Mouse (Mus musculus): Measurements from ENCODE around the gene Dner. TPM values are rescaled to one million over a fixed set of nuclear protein-coding genes. Genes with fewer than 3 reads are reported as not detected.

Dner gene
- polyA plus RNA-seq, 1 experiment = not detected

DNA sequence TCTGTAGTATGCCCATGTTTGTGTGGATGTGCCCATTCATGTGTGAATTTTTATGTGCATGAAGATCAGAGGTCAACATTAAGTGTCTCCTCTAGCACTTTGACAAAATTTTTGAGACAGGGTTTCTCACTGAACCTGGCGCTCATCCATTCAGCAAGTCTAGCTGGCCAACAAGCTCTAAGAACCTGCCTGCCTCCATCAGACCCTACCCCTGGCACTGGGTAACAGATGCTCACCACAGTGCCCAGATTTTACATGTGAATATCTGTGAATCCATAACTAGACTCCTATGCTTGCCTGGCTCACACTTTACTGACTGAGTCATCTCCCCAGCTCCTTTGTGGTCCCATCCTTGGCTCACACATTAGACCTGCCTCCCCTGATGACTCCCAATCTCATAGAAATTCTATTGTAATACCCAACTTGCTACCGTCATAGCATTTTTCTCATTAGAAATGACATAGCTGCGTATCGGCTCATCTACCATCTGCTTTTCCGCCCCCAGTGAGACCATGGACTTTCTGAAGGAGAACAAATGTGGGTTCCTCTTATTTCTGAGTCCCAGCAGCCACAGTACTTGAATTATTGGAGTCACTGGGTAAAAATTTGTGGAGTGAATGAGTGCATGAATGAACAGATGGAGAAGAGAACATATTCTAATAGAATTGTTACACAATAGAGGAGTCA, 231.9 kb downstream of the Dner start:
- TF ChIP-seq TAL1 (IDR thresholded peaks at IDR 0.05; ENCODE audit: low read length) (no peak), GATA1 (IDR thresholded peaks at IDR 0.05; ENCODE audit: low read length) (no peak)
- H3K9me3 ChIP-seq (ENCODE audit: control insufficient read depth, low read length) = peaks cover 5% of the 10 kb centered on the region
- H3K27me3 ChIP-seq (ENCODE audit: control insufficient read depth) = no peaks in the 10 kb centered on the region
- H3K4me1 ChIP-seq (ENCODE audit: control insufficient read depth) = no peaks in the 10 kb centered on the region
- no peak overlapping the region for H3K4me3 ChIP-seq (replicated peaks)
- no peaks in the 10 kb centered on the region for H3K36me3 ChIP-seq (ENCODE audit: control insufficient read depth)

DNA sequence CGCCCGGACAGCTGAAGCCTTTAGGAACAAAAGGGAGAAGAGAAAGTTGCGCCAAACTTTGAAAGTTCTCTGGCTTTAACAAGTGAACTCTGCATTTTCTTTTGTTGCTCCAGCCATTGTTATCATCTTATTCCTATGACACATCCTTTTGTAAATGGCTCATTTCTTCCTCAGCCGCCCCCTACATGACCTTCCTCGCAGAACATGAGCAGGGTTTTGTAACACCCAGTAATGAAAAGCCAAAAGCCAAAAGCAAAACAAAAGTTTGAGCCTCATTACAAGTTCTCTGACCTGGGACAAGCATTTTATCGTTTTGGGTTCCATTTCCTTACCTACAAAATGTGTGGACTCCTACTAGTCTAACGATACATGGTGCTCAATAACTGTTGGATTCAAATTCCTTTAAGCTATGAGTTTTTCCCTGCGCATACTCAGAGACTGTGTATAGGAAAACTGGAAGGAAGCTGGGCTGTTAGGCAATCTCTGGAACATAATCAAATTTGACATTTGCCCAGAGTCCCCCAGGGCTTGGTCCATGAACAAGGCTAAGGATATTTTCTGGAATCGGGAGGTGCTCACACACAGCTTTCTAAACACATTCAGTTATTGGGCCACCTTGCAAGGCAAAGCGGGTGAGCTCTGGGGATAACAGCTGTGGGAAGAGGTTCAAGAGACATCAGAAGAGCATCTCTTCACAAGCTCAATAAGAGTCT, 246.3 kb downstream of the Dner start:
- no peaks in the 10 kb centered on the region for H3K27me3 ChIP-seq (ENCODE audit: control insufficient read depth)
- peaks cover 3% of the 10 kb centered on the region for H3K9me3 ChIP-seq (ENCODE audit: control insufficient read depth, low read length)
- H3K4me3 ChIP-seq (replicated peaks) = no peak overlapping the region
- H3K36me3 ChIP-seq (ENCODE audit: control insufficient read depth) = no peaks in the 10 kb centered on the region
- no peak for TF ChIP-seq TAL1 (IDR thresholded peaks at IDR 0.05; ENCODE audit: low read length)
- no peak for TF ChIP-seq GATA1 (IDR thresholded peaks at IDR 0.05; ENCODE audit: low read length)
- no peaks in the 10 kb centered on the region for H3K4me1 ChIP-seq (ENCODE audit: control insufficient read depth)

DNA sequence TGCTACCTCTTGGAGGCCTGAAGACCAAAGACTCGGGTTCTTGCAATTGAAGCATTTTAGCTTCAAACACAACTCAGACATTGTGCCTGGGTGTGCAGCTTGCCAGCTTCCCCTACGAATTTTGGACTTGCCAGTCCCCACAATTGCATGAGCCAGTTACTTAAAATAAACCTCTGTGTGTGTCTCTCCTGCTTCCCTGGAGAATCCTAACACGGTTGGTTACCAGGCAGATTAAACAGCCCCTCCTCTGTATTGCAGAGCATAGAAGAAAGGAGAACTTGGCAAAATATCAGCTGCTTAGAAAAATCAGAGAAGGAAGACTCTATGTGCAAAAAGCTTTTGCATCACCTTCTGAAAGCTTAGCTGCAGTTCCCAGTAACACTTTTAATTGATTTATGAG, 252.4 kb downstream of the Dner start:
- TF ChIP-seq TAL1 (IDR thresholded peaks at IDR 0.05; ENCODE audit: low read length) (no peak), GATA1 (IDR thresholded peaks at IDR 0.05; ENCODE audit: low read length) (no peak)
- no peaks in the 10 kb centered on the region for H3K27me3 ChIP-seq (ENCODE audit: control insufficient read depth)
- no peaks in the 10 kb centered on the region for H3K4me1 ChIP-seq (ENCODE audit: control insufficient read depth)
- no peak overlapping the region for H3K4me3 ChIP-seq (replicated peaks)
- H3K9me3 ChIP-seq (ENCODE audit: control insufficient read depth, low read length) = peaks cover 6% of the 10 kb centered on the region
- H3K36me3 ChIP-seq (ENCODE audit: control insufficient read depth) = no peaks in the 10 kb centered on the region

DNA sequence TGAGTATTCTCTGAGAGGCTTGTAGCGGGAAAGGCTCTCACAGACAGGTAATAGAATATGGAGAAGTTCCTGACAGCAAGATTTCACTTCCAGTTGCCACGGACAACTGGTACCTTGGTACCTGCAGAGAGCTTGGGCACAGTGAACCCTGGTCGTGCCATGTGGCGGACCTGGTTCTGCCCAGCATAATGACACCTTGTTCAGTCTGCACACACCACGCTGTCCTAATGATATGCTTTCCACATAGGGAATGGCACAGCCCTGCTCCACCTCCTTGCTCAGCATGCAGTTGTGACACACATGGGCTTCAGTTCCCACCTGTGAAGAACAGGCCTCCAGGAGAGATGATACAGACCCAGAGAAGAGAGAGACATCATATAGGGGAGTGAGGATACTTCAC, 253.0 kb downstream of the Dner start:
- H3K4me3 ChIP-seq (replicated peaks) = no peak overlapping the region
- no peaks in the 10 kb centered on the region for H3K4me1 ChIP-seq (ENCODE audit: control insufficient read depth)
- peaks cover 6% of the 10 kb centered on the region for H3K9me3 ChIP-seq (ENCODE audit: control insufficient read depth, low read length)
- no peaks in the 10 kb centered on the region for H3K27me3 ChIP-seq (ENCODE audit: control insufficient read depth)
- H3K36me3 ChIP-seq (ENCODE audit: control insufficient read depth) = no peaks in the 10 kb centered on the region
- TF ChIP-seq TAL1 (IDR thresholded peaks at IDR 0.05; ENCODE audit: low read length) (no peak), GATA1 (IDR thresholded peaks at IDR 0.05; ENCODE audit: low read length) (no peak)

DNA sequence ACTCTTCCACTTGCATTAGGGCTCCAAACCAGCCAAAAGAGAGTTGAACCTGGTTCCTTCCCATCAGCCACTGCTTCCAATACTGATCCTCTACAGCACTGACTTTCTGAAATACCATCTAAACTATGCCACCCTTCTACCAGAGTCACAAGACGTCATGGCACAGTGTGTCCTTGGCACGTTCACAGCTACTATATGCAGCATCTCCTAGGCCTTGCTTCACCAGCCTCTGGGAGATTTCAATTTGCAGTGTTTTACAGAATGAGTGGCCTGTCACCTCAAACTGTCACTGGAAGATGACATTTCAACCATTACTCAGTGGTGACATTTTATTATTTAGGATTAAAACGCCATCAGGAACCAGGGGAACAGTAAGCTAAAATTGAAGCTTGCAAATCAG, 254.6 kb downstream of the Dner start:
- no peak overlapping the region for H3K4me3 ChIP-seq (replicated peaks)
- no peak for TF ChIP-seq GATA1 (IDR thresholded peaks at IDR 0.05; ENCODE audit: low read length)
- H3K36me3 ChIP-seq (ENCODE audit: control insufficient read depth) = no peaks in the 10 kb centered on the region
- peaks cover 6% of the 10 kb centered on the region for H3K9me3 ChIP-seq (ENCODE audit: control insufficient read depth, low read length)
- no peaks in the 10 kb centered on the region for H3K27me3 ChIP-seq (ENCODE audit: control insufficient read depth)
- no peaks in the 10 kb centered on the region for H3K4me1 ChIP-seq (ENCODE audit: control insufficient read depth)

DNA sequence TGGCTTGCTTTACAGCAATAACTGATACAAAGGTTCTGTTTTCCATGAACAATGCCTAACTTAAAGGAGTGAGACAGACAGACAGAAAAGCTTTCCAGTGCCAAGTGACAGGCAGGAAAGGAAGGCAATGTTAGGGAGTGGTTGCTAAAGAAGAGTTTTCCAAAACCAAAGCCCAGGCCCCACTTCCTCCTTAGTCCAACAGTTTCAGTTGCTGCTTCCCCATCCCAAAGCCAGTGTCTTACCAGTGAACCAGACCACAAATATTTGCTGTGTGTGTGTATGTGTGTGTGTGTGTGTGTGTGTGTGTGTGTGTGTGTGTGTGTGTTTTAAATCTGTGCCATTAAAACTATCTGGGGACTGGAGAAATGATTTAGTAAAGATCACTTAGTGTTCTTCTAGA, 258.5 kb downstream of the Dner start:
- H3K27me3 ChIP-seq (ENCODE audit: control insufficient read depth) = no peaks in the 10 kb centered on the region
- H3K9me3 ChIP-seq (ENCODE audit: control insufficient read depth, low read length) = no peaks in the 10 kb centered on the region
- H3K4me1 ChIP-seq (ENCODE audit: control insufficient read depth) = no peaks in the 10 kb centered on the region
- TF ChIP-seq GATA1 (IDR thresholded peaks at IDR 0.05; ENCODE audit: low read length) (no peak), TAL1 (IDR thresholded peaks at IDR 0.05; ENCODE audit: low read length) (no peak)
- H3K4me3 ChIP-seq (replicated peaks) = no peak overlapping the region
- no peaks in the 10 kb centered on the region for H3K36me3 ChIP-seq (ENCODE audit: control insufficient read depth)

DNA sequence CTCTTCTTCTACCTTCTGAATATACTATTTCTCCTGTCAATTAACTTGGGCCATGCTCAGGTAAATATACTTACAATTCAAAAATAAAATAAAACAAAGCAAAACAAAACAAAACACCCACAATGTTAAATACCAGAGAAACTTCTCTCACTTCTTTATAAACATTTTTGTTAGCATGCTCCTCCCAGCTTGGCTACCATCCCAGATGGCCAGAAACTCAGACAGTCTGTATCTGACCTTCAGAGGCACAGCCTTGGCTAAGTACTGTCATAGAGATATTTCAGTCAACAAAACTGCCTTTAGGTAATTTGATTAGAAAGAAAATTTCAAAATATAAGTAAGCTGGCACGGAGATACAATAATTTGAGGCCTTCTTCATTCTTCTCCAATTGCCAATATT, 259.7 kb downstream of the Dner start:
- no peaks in the 10 kb centered on the region for H3K4me1 ChIP-seq (ENCODE audit: control insufficient read depth)
- H3K36me3 ChIP-seq (ENCODE audit: control insufficient read depth) = no peaks in the 10 kb centered on the region
- H3K27me3 ChIP-seq (ENCODE audit: control insufficient read depth) = no peaks in the 10 kb centered on the region
- TF ChIP-seq GATA1 (IDR thresholded peaks at IDR 0.05; ENCODE audit: low read length) = no peak
- TF ChIP-seq TAL1 (IDR thresholded peaks at IDR 0.05; ENCODE audit: low read length) = no peak
- H3K4me3 ChIP-seq (replicated peaks) = no peak overlapping the region
- H3K9me3 ChIP-seq (ENCODE audit: control insufficient read depth, low read length) = no peaks in the 10 kb centered on the region

DNA sequence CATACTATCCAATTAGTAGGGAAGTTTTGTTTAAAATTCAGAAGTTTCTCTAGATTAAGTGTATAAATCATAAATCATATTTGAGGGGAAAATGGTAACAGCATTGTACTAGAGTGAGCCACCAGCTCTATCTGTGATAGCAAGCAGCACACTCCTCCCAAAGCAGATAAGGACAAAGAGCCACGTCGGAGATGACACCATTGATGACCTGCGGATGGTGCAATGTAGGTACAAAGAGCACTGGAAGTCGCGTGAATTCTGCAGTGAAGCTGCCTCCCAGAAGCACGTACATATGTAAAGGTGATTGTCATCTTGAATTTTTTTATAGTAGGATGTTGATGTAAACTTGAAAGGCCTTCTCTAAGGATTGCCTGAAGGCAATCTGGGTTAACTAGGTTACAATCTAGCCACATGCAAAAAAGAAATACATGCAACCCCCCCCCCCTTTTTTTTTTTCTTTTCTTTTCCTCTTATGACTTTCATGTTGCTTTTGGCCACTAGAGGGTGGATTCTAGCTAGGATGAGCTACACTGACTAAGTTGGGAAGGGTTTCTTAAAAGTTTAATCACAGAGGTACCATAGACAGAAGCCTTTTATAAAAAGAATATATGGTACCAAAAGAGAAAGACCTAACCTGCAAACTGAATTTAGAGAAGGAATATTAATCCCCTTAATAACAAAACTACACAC, 262.6 kb downstream of the Dner start:
- TF ChIP-seq GATA1 (IDR thresholded peaks at IDR 0.05; ENCODE audit: low read length) = no peak
- TF ChIP-seq TAL1 (IDR thresholded peaks at IDR 0.05; ENCODE audit: low read length) = no peak
- Histone ChIP-seq H3K4me1 (ENCODE audit: control insufficient read depth) (no peaks in the 10 kb centered on the region), H3K36me3 (ENCODE audit: control insufficient read depth) (no peaks in the 10 kb centered on the region), H3K9me3 (ENCODE audit: control insufficient read depth, low read length) (peaks cover 4% of the 10 kb centered on the region; the same call in 1 of the 2 replicates), H3K27me3 (ENCODE audit: control insufficient read depth) (no peaks in the 10 kb centered on the region), H3K4me3 (replicated peaks) (no peak overlapping the region)

DNA sequence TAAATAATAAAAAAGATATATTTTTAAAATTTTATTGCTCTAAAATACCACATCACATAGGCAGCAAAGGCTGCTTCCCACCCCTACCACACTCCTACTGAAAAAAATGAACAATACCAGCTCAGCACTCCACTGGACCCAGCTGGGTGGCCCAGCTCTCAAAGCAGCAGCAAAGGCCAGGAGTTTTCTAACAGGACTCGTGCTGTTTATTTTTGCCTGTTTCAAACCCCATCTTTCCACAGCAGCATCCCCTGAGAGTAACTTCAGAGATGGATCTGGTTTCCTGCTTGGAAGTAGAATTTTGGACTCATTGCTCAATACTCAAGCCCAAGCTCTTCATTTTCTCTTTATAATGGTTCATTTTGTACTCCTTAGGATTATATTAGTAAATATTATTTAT, 263.7 kb downstream of the Dner start:
- Histone ChIP-seq H3K27me3 (ENCODE audit: control insufficient read depth) (no peaks in the 10 kb centered on the region), H3K4me3 (replicated peaks) (no peak overlapping the region), H3K9me3 (ENCODE audit: control insufficient read depth, low read length) (peaks cover 12% of the 10 kb centered on the region; the same call in 1 of the 2 replicates), H3K36me3 (ENCODE audit: control insufficient read depth) (no peaks in the 10 kb centered on the region), H3K4me1 (ENCODE audit: control insufficient read depth) (no peaks in the 10 kb centered on the region)
- TF ChIP-seq GATA1 (IDR thresholded peaks at IDR 0.05; ENCODE audit: low read length) (no peak), TAL1 (IDR thresholded peaks at IDR 0.05; ENCODE audit: low read length) (no peak)

Measured in erythroblast, embryonic 14.5 days (primary cell).